Mouse (Mus musculus): ENCODE results near the gene Hmcn1.

- TF ChIP-seq POLR2AphosphoS2 (IDR thresholded peaks at IDR 0.05; ENCODE audit: low read length) (no peak), RAD21 (IDR thresholded peaks at IDR 0.05; ENCODE audit: low read depth, low read length) (no peak), TAL1 (IDR thresholded peaks at IDR 0.05; ENCODE audit: low read length) (no peak), CTCF (IDR thresholded peaks at IDR 0.05 in 2 of 3, conservative IDR thresholded peaks at IDR 0.05 in 1 of 3; ENCODE audit: control insufficient read depth in 1 of 3, insufficient read depth in 1 of 3, low read depth in 2 of 3, low read length in 3 of 3, poor library complexity in 1 of 3, severe bottlenecking in 1 of 3) (no peak), E2F4 (IDR thresholded peaks at IDR 0.05; ENCODE audit: borderline replicate concordance, low read depth, low read length) (no peak), HCFC1 (IDR thresholded peaks at IDR 0.05; ENCODE audit: low read depth, low read length) (no peak)
Measured at GRCm38 (mm10) chr1:150587410-150587809, 405.8 kb downstream of the Hmcn1 start.
